Mouse (Mus musculus) heart, postnatal 10 days (tissue): ENCODE measurements around the gene Tsacc. TPM values are rescaled to one million over a fixed set of nuclear protein-coding genes. Genes with fewer than 3 reads are reported as not detected.

ENCODE experiments used
- DNase-seq, 2 experiments: peaks; one replicate each; pipeline ENCODE4 v3.0.0; 2021
- intact Hi-C: fragments of 180-260 bp; cut with DNase I; formaldehyde crosslinking; loops from one replicate; pipeline ENCODE4 v1.15.1; 2025
- total RNA-seq, 2 experiments: library from RNA; stranded (reverse); gene quantifications; 2 replicates each; pipeline ENCODE4 v1.2.3; 2021

Tsacc gene
- total RNA-seq, 2 experiments from 2014 or later, result 4.6 to 5.6 TPM

DNA sequence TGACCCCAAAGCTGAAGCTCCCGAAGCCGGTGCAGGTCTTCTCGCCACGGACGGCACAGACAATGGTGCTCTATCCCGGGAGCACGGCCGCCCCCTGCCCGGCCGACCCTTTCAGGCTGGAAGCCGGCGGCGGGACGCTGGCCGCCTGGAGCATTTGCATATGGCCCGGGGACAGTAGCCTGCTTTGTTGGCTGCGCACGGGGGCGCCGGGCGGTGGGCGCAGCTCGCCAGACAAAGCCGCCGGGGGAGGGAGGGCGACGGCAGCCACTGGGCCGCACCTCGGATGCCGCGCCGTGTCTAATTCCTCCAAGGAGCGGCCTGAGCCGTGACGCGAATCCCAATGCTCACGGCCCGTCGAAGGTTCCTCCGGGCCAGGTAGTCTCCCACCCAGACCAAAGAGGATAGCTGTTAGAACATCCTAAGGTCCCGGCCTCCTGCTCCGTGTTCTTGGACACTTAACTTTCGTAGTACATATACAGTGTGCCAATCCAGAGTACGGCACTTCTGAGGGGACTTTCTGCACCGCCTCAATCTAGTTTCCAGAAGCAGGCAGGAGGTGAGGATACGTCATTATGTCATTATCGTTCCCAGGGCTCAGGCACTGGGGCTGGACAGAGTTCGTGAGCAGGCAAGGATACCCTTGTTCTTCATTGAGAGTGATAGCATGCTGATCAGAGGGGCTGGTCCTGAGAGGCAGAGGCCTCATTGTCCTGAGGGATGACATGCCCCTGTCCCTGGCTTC lies 55.6 kb downstream of the Tsacc start:
- no peak for DNase-seq
- intact Hi-C loops, result loop anchor here (5.0 kb wide), 1 partner anchor 154 kb away; no protein-coding TSS in a partner anchor

DNA sequence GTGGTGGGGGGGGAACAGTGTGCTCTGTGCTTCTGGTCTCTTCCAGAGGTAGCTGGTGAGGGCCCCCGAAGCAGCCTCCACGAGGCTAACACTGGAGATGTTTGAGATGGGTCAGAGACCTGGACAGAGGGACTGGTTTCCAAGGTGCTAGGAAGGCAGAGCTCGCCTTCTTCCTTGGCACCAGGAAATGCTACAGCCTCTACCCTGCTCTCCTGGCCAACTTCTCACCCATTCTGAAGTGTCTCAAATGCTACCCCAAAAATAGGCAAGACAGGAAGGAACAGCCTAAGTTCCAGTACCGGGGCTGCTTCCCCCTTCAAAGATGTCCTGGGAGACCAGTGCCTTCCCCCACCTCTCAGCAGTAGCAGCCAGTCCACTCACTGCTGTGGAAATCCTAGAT lies 57.4 kb downstream of the Tsacc start:
- intact Hi-C loops, result no loop called here
- no peak for DNase-seq

DNA sequence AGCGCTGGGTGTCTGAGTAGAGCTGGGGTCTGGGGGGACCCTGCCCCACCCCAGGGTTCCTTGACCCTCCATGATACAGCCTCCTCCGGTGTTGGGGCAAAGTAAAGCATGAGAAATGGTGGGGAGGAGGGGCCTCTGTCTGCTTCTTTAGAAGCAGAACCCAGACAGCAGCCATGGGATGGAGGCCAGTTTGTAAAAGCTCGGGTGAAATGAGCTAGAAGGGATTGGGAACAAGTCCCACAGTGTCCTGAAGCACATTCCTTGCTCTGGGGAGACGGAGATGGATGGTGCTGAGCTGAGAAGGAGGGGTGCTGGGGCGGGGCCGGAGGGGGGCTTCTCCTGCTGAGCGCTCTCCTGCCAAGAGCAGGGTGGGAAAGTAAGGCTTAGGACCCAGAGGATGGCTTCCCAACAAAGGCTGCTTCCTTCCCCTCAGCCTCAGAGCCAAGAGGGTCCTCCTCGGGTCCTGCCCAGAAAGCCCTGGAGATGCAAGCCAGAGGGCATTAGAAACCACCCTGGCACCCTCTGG lies 57.9 kb downstream of the Tsacc start:
- no peak for DNase-seq
- intact Hi-C loops, result no loop called here

DNA sequence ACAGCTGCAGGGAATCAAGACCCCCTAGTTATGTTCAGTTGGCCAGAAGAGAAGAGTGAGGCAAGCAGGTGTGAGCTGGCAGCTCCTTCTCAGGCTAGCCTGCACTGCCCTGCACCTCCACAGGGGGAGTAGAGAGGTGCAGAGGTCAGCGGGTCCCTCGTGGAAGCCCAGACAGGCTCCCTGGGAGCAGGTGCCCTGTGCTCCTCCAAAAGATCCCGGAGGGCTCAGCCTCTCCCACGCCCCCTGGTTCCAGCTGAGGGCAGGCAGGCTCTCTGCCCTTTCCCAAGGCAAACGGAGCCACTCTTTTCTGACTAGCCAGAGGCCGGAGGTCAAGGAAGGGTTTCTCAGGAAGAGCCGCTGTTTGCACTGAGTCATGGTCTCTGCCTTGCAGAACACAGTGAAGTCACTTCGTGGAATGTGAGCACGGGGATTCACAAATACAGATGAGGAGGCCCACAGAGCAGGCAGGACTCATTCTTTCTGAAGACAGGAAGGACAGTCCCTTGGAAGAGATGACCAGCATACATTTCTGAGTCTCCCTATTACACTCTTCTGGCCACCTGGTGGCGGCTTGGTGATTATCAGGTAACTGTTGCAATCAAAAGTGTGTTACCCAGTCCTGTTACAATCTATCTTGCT lies 59.1 kb downstream of the Tsacc start:
- DNase-seq, result peak in 1 of 2 experiments; percentile 48
- intact Hi-C loops, result no loop called here

DNA sequence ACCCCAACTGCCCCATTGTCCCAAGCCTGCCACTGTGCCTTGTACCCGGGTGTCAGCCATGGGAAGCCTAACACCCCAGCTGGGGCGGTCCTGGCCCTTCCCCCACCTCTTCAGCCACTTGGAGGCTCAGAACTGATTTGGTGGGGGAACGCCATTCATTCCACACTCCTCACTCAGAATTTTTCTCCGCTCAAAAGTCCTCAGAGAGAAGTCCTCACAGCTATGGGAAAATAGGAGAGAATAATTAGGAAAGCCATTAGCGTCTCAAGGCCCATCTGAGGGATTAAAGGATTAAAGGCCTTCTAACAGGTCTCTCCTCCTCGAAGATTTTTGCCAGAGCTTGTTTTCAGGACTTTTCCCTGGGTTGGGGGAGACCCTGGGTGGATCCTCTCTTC lies 59.6 kb downstream of the Tsacc start:
- DNase-seq, result no peak
- intact Hi-C loops, result no loop called here

DNA sequence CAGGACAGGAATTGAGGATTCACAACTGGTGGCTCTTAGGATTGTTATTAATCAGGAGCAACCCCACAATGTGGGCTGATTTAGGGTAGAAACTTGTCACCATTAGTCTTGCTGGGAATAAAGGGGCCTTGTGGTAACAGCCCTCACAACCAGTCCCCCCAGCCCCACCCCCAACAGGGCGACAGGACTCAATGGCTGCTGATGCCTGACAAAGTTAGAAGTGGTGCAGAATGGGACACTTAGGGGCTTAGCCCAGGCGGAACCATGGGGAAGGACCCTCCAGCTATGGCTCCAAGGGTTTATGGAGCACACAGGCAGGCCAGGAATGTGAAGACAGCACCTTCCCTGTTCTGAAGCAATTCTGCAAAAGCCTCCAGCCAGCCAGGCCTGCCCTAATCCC lies 61.2 kb downstream of the Tsacc start:
- no peak for DNase-seq
- intact Hi-C loops, result no loop called here

DNA sequence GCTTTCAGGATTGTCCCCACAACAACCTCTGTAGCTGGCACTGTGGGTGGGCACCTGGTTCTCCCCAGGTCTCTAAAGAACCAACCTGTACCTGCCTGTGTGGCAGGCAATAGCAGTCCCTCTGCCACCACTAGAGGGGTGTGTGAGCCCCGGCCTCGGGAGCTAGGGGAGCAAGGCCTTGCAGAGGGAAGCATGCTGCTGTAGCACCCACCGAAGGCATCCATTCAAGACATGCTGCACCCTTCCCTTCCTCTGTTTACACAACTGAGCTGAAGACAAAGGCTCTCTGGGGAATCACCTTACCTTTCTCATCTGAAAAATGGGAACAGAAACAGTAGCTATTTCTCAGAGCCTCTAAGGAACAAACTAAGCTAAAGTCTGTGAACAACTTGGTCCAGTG lies 61.6 kb downstream of the Tsacc start:
- no peak for DNase-seq
- intact Hi-C loops, result no loop called here

DNA sequence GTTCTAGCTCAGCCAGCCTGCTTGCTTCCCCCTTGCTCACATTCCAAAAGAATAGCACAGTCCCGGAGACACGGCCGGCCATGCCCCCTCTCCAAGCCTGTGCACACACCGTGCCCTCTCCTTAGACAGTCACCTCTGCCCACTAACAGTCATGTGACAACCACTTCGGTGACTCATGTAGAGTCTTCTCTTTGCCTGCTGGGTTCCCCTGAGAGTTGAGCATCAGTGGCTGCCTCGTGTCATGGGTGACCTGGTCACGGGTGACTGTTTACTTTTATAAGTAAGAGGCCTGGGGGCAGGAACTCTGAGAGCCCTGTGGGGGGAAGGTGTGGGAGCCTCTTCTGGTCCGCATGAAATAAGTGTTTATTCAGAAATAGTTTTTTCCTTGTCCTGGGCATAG lies 62.8 kb downstream of the Tsacc start:
- no peak for DNase-seq

DNA sequence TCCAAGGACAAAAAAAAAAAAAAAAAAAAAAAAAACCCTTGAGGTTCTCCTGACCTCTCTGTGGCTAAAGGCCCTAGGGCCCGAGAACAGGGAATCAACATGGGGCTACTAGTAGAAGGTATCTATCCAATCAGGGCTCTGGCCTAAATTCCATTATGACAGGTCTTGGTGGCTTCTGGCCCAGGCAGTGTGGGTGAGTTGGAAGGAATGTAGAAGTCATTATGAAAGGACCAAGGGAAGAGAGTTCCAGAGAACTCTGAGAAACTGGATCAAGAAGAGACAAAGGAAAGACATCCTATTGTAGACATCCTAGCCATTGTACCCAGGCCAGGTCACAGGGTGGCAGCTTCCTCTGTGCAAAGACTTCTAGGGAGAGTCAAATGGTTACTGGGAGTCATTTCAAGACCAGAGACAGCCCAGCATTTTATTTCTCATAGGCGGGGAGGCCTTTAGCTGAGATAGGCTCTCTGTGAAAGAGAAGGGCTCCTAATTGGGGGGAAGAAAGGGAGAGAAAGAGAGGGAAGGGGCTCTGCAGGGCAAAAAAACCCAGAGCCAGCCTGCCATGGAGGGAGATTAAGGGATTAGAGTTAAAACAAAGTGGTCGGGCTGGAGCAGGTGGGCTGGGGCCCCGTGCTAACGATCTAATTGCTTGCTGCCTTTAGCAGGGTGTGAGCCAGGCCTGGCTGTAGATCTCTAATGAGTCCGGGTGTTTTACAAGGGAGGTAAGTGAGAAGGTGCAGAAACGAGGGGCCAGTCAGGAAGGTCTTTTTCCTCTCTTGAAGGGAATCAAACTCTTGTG lies 63.7 kb downstream of the Tsacc start:
- intact Hi-C loops, result no loop called here
- no peak for DNase-seq

More for the DNA sequence above, 62.8 kb downstream of the Tsacc start:
- intact Hi-C loops, result no loop called here

Other genes starting within 250 kb of the Tsacc start
- gene Naxe, start 238.5 kb downstream of the Tsacc start, total RNA-seq, result 10 to 100 TPM; 76.5 to 86.4 TPM
- not detected for gene Ttc24, start 218.7 kb downstream of the Tsacc start, total RNA-seq
- 10 to 100 TPM; 15.6 to 19.3 TPM for gene Iqgap3, start 215.0 kb downstream of the Tsacc start, total RNA-seq
- gene Mef2d, start 154.6 kb downstream of the Tsacc start, total RNA-seq, result 100 to 1,000 TPM; 121 to 133 TPM
- gene Rhbg, start 42.3 kb downstream of the Tsacc start, total RNA-seq, result not detected
- under 1 TPM in 1 of 2 experiments, not detected in 1; 0.29 TPM for gene Gm38392, start 9.8 kb downstream of the Tsacc start, total RNA-seq
- 100 to 1,000 TPM; 194 to 221 TPM for gene Cct3, start 117 bp upstream of the Tsacc start, total RNA-seq
- 10 to 100 TPM; 86.1 to 99.6 TPM for gene Glmp, start 28.0 kb upstream of the Tsacc start, total RNA-seq
- gene Tmem79, start 39.1 kb upstream of the Tsacc start, total RNA-seq, result 1 to 10 TPM; 1.4 to 1.9 TPM
- gene Smg5, start 39.3 kb upstream of the Tsacc start, total RNA-seq, result 10 to 100 TPM; 41.1 to 46.1 TPM
- 1 to 10 TPM in 1 of 2 experiments, under 1 TPM in 1; 0.35 to 1.3 TPM for gene Paqr6, start 67.6 kb upstream of the Tsacc start, total RNA-seq
- gene Bglap3, start 75.7 kb upstream of the Tsacc start, total RNA-seq, result not detected
- gene Bglap2, start 81.7 kb upstream of the Tsacc start, total RNA-seq, result not detected
- gene Bglap, start 87.5 kb upstream of the Tsacc start, total RNA-seq, result not detected
- 10 to 100 TPM; 43.4 to 49.5 TPM for gene Pmf1, start 113.3 kb upstream of the Tsacc start, total RNA-seq
- gene Slc25a44, start 128.1 kb upstream of the Tsacc start, total RNA-seq, result 10 to 100 TPM; 15.2 to 16.3 TPM
- 1 to 10 TPM; 1.8 to 1.9 TPM for gene Sema4a, start 164.2 kb upstream of the Tsacc start, total RNA-seq
- gene Lmna, start 213.0 kb upstream of the Tsacc start, total RNA-seq, result 100 to 1,000 TPM; 164 to 173 TPM
- 1 to 10 TPM; 3.4 to 6.3 TPM for gene Mex3a, start 235.4 kb upstream of the Tsacc start, total RNA-seq